Mouse (Mus musculus) liver, embryonic 14.5 days (tissue): ENCODE results near the gene Ccdc170.

Experiments used
- CTCF ChIP-seq: IDR thresholded peaks from 2 replicates; pipeline ENCODE4 v1.5.1; 2016; ENCODE audit warnings: antibody characterized with exemption, low read depth, control low read depth
- EP300 ChIP-seq: IDR thresholded peaks from 2 replicates; pipeline ENCODE4 v1.6.1; 2016; ENCODE audit warnings: antibody characterized with exemption, low read depth

GRCm38 (mm10) chr10:4570778-4571177 is 88.5 kb downstream of the Ccdc170 start:
- TF ChIP-seq CTCF: no peak
- no peak for TF ChIP-seq EP300
